Comparison of ENCODE assay signal across 21 mouse cellular contexts in the genomic region with DNA sequence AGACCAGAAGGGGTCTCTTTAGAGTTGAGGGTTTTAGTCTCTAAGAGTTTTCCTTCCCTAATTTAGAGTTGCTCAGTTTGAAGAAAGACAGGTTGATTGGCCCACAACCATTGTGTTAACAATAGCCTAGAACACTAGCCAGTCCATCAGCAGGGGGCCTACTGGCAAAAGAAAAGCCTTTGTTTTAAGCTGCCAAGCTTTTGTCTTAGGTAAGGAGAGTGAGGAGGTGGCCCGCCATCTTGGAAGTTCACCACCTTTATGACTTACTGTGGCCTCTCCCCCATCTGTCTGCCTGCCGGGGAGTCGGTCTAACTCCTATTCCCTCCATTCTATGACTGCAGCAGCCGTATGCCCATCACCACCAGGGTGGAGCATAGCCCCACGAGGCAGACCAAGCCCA.
DNase-seq lines count a peak whose midpoint lies in the region; ATAC-seq lines count a peak whose summit lies in the region.
"Had no signal": no experiment of that assay in that cellular context is flagged by ENCODE, and none has a peak within 500 bp of the region (broad histone marks: within the 10 kb centered on the region; RNA-seq: fewer than 3 reads in every experiment).

No protein-coding gene starts in this region.

- ATAC-seq in hindbrain, embryonic 14.5 days (ENCODE audit: low FRiP score) = no peak
- ATAC-seq: CD4-positive, CD25-positive, alpha-beta regulatory T cell, adult 4 months; forebrain, embryonic 14.5 days; intestine, postnatal 0 days had no signal

- no peak overlapping the region for H3K9ac ChIP-seq in hindbrain, embryonic 14.5 days
- H3K9ac ChIP-seq: embryonic facial prominence, embryonic 12.5 days; embryonic facial prominence, embryonic 15.5 days; forebrain, postnatal 0 days; hindbrain, embryonic 15.5 days had no signal

- H3K4me3 ChIP-seq in hindbrain, embryonic 10.5 days = no peak overlapping the region
- H3K4me3 ChIP-seq in hindbrain, embryonic 14.5 days (replicated peaks; ENCODE audit: low read length) = no peak overlapping the region
- H3K4me3 ChIP-seq: embryonic facial prominence, embryonic 12.5 days; embryonic facial prominence, embryonic 15.5 days; gastrocnemius, adult 2 months; hindbrain, embryonic 15.5 days had no signal

- H3K4me1 ChIP-seq in hindbrain, embryonic 10.5 days (replicated peaks) = peaks cover 10% of the 10 kb centered on the region; the same call in 1 of the 2 replicates
- H3K4me1 ChIP-seq in hindbrain, embryonic 14.5 days (replicated peaks; ENCODE audit: control insufficient read depth, insufficient read depth, low read length) = no peaks in the 10 kb centered on the region

- H3K27ac ChIP-seq in hindbrain, embryonic 10.5 days = peak overlapping the region; percentile 40; the same call in 1 of the 2 replicates
- no peak overlapping the region; the same call in 1 of the 2 replicates for H3K27ac ChIP-seq in hindbrain, embryonic 14.5 days
- H3K27ac ChIP-seq: embryonic facial prominence, embryonic 12.5 days; embryonic facial prominence, embryonic 15.5 days; gastrocnemius, adult 2 months; hindbrain, embryonic 15.5 days had no signal

- 47% methylated on average over 5 of the region's 5 CpGs for WGBS in hindbrain, embryonic 10.5 days
- WGBS in hindbrain, embryonic 14.5 days = 47% methylated on average over 5 of the region's 5 CpGs

- DNase-seq in hindbrain, embryonic 10.5 days (ENCODE audit: low spot score) = no peak
- no peak for DNase-seq in hindbrain, embryonic 14.5 days (ENCODE audit: low spot score)
- DNase-seq in ES-CJ7 (ENCODE audit: low read depth, low spot score) (peak; percentile 71), ZHBTc4 (ENCODE audit: low read depth, low spot score) (peak; percentile 74)
- no peak for DNase-seq in heart, postnatal 4 days
- DNase-seq in spleen, postnatal 14 days (ENCODE audit: low spot score in 2 of 2) = no peak
- DNase-seq: adrenal gland, adult 2 months; adrenal gland, postnatal 36 days; cerebellum, adult 8-10 months; gastrocnemius, adult 2 months; gastrocnemius, postnatal 14 days; heart, adult 11 months; kidney, adult 2 months had no signal

- no peaks in the 10 kb centered on the region for H3K27me3 ChIP-seq in hindbrain, embryonic 10.5 days (ENCODE audit: insufficient read depth, poor library complexity, severe bottlenecking)
- H3K27me3 ChIP-seq in hindbrain, embryonic 14.5 days (ENCODE audit: control insufficient read depth, insufficient read depth, low read length) = no peaks in the 10 kb centered on the region
- H3K27me3 ChIP-seq: embryonic facial prominence, embryonic 12.5 days; embryonic facial prominence, embryonic 15.5 days; hindbrain, embryonic 15.5 days had no signal

- H3K36me3 ChIP-seq in hindbrain, embryonic 10.5 days = no peaks in the 10 kb centered on the region
- H3K36me3 ChIP-seq in hindbrain, embryonic 14.5 days (replicated peaks; ENCODE audit: control insufficient read depth, insufficient read depth) = no peaks in the 10 kb centered on the region
- H3K36me3 ChIP-seq: embryonic facial prominence, embryonic 12.5 days; embryonic facial prominence, embryonic 15.5 days; hindbrain, embryonic 15.5 days had no signal

- H3K4me2 ChIP-seq in hindbrain, embryonic 14.5 days (replicated peaks) = no peak overlapping the region
- H3K4me2 ChIP-seq: embryonic facial prominence, embryonic 12.5 days; embryonic facial prominence, embryonic 15.5 days; heart, embryonic 11.5 days; hindbrain, embryonic 15.5 days had no signal

- H3K9me3 ChIP-seq in hindbrain, embryonic 10.5 days = no peaks in the 10 kb centered on the region
- H3K9me3 ChIP-seq in hindbrain, embryonic 14.5 days (ENCODE audit: control insufficient read depth, low read length) = no peaks in the 10 kb centered on the region
- H3K9me3 ChIP-seq: embryonic facial prominence, embryonic 12.5 days; embryonic facial prominence, embryonic 15.5 days; hindbrain, embryonic 15.5 days had no signal

Comparison
In these comparisons a context has a peak if more than half of its experiments do, and no peak if none do; other contexts are left out.
1. DNase-seq: peak in ES-CJ7 (single experiment) and ZHBTc4 (single experiment); none in hindbrain, embryonic 10.5 days (single experiment), hindbrain, embryonic 14.5 days (single experiment), heart, postnatal 4 days (single experiment) and spleen, postnatal 14 days (0 of 2).